Mouse (Mus musculus): ENCODE results near the gene Ldlrad3.

The Ldlrad3 gene

GRCm38 (mm10) chr2:102190956-102191355, 4.8 kb upstream of the Ldlrad3 start:
- DNase-seq (ENCODE audit: low read depth, low spot score), result no peak

- no peak for DNase-seq (ENCODE audit: low read depth, low spot score)
Measured at GRCm38 (mm10) chr2:102185069-102185950, 875 bp downstream of the Ldlrad3 start.

GRCm38 (mm10) chr2:102183720-102184480, 2.3 kb downstream of the Ldlrad3 start:
- no peak for DNase-seq (ENCODE audit: low read depth, low spot score)

GRCm38 (mm10) chr2:102181459-102181858, 4.7 kb downstream of the Ldlrad3 start:
- no peak for DNase-seq (ENCODE audit: low read depth, low spot score)

- no peak for DNase-seq (ENCODE audit: low read depth, low spot score)
Measured at GRCm38 (mm10) chr2:102176434-102176772, 9.8 kb downstream of the Ldlrad3 start.

GRCm38 (mm10) chr2:102175741-102176433, 10.3 kb downstream of the Ldlrad3 start:
- DNase-seq (ENCODE audit: low read depth, low spot score), result no peak

GRCm38 (mm10) chr2:102172458-102172857, 13.7 kb downstream of the Ldlrad3 start:
- no peak for DNase-seq (ENCODE audit: low read depth, low spot score)

- DNase-seq (ENCODE audit: low read depth, low spot score), result no peak
Measured at GRCm38 (mm10) chr2:102166550-102167325, 19.4 kb downstream of the Ldlrad3 start.

GRCm38 (mm10) chr2:102163106-102163505, 23.1 kb downstream of the Ldlrad3 start:
- peak; percentile 15 for DNase-seq (ENCODE audit: low read depth, low spot score)

GRCm38 (mm10) chr2:102157555-102157954, 28.6 kb downstream of the Ldlrad3 start:
- DNase-seq (ENCODE audit: low read depth, low spot score), result no peak

GRCm38 (mm10) chr2:102157010-102157409, 29.2 kb downstream of the Ldlrad3 start:
- DNase-seq (ENCODE audit: low read depth, low spot score), result no peak

- no peak for DNase-seq (ENCODE audit: low read depth, low spot score)
Measured at GRCm38 (mm10) chr2:102156460-102156859, 29.7 kb downstream of the Ldlrad3 start.

GRCm38 (mm10) chr2:102155306-102156015, 30.7 kb downstream of the Ldlrad3 start:
- no peak for DNase-seq (ENCODE audit: low read depth, low spot score)

- no peak for DNase-seq (ENCODE audit: low read depth, low spot score)
Measured at GRCm38 (mm10) chr2:102154771-102155211, 31.4 kb downstream of the Ldlrad3 start.

- DNase-seq (ENCODE audit: low read depth, low spot score), result no peak
Measured at GRCm38 (mm10) chr2:102154328-102154727, 31.9 kb downstream of the Ldlrad3 start.

- DNase-seq (ENCODE audit: low read depth, low spot score), result no peak
Measured at GRCm38 (mm10) chr2:102153516-102153915, 32.7 kb downstream of the Ldlrad3 start.

- no peak for DNase-seq (ENCODE audit: low read depth, low spot score)
Measured at GRCm38 (mm10) chr2:102152851-102153250, 33.3 kb downstream of the Ldlrad3 start.

- no peak for DNase-seq (ENCODE audit: low read depth, low spot score)
Measured at GRCm38 (mm10) chr2:102149058-102149457, 37.1 kb downstream of the Ldlrad3 start.

GRCm38 (mm10) chr2:102148093-102148492, 38.1 kb downstream of the Ldlrad3 start:
- no peak for DNase-seq (ENCODE audit: low read depth, low spot score)

- DNase-seq (ENCODE audit: low read depth, low spot score), result no peak
Measured at GRCm38 (mm10) chr2:102147561-102147960, 38.6 kb downstream of the Ldlrad3 start.

GRCm38 (mm10) chr2:102146386-102146785, 39.8 kb downstream of the Ldlrad3 start:
- DNase-seq (ENCODE audit: low read depth, low spot score), result no peak
